Mouse (Mus musculus) MEL (cell line): ENCODE data around the gene Lypd5.

Source experiments
- CTCF ChIP-seq, 3 experiments: IDR thresholded peaks in 2 of 3; conservative IDR thresholded peaks in 1 of 3; 2 replicates each; pipeline ENCODE4 v1.5.1; 2011 to 2012; ENCODE audit warnings: low read length in 3 of 3, low read depth in 2 of 3, mild to moderate bottlenecking in 2 of 3, improper control_type of control experiment in 1 of 3, inconsistent platforms in 1 of 3, mixed read lengths in 1 of 3, moderate library complexity in 1 of 3; ENCODE audit not compliant: control insufficient read depth in 1 of 3, insufficient read depth in 1 of 3, poor library complexity in 1 of 3, severe bottlenecking in 1 of 3
- MAFK ChIP-seq: IDR thresholded peaks from 2 replicates; pipeline ENCODE4 v1.6.1; 2011; ENCODE audit warnings: low read depth, mild to moderate bottlenecking, low read length, improper control_type of control experiment, borderline replicate concordance
- POLR2A ChIP-seq, 2 experiments: IDR thresholded peaks; 2 replicates each; pipeline ENCODE4 v1.6.1; 2011 to 2012; ENCODE audit warnings: low read length in 2 of 2, mild to moderate bottlenecking in 2 of 2, control low read depth in 1 of 2, improper control_type of control experiment in 1 of 2, low read depth in 1 of 2, moderate library complexity in 1 of 2; ENCODE audit not compliant: control insufficient read depth in 1 of 2, insufficient read depth in 1 of 2, poor library complexity in 1 of 2
- TAL1 ChIP-seq: IDR thresholded peaks from 2 replicates; pipeline ENCODE4 v1.6.1; 2012; ENCODE audit warnings: mild to moderate bottlenecking, inconsistent platforms, low read length, moderate library complexity, mixed read lengths
- TBP ChIP-seq: IDR thresholded peaks from 2 replicates; pipeline ENCODE4 v1.8.0; 2011; ENCODE audit warnings: low read depth, low read length, improper control_type of control experiment
- ZNF384 ChIP-seq: IDR thresholded peaks from 2 replicates; pipeline ENCODE4 v1.6.1; 2012; ENCODE audit warnings: low read depth, mild to moderate bottlenecking, inconsistent platforms, low read length, improper control_type of control experiment

DNA sequence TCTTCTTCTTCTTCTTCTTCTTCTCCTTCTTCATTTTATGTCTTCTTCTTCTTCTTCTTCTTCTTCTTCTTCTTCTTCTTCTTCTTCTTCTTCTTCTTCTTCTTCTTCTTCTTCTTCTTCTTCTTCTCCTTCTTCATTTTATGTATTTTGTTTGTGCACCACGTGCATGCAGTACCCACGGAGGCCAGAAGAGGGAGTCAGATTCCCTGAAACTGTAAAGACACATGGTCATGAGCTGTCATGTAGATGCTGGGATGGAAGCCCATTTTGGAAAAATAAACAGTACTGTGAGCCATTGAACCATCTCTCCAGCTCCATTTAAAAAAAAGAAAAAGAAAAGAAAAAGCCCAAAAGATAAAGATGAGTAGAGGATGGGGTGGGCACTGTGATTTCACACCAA is 10.8 kb upstream of the Lypd5 start:
- TF ChIP-seq CTCF (IDR thresholded peaks at IDR 0.05 in 2 of 3, conservative IDR thresholded peaks at IDR 0.05 in 1 of 3; ENCODE audit: control insufficient read depth in 1 of 3, insufficient read depth in 1 of 3, low read depth in 2 of 3, low read length in 3 of 3, poor library complexity in 1 of 3, severe bottlenecking in 1 of 3), result peak; percentile 20 to 41 (median 35); a peak in 4 of 6 replicates
- TF ChIP-seq MAFK, result no peak
- no peak for TF ChIP-seq TBP
- no peak for TF ChIP-seq POLR2A (IDR thresholded peaks at IDR 0.05; ENCODE audit: control insufficient read depth in 1 of 2, insufficient read depth in 1 of 2, low read depth in 1 of 2, low read length in 2 of 2, poor library complexity in 1 of 2)
- no peak for TF ChIP-seq TAL1
- no peak for TF ChIP-seq ZNF384
